Mouse (Mus musculus): ENCODE data around the gene Cwc22. TPM values are rescaled to one million over a fixed set of nuclear protein-coding genes. Genes with fewer than 3 reads are reported as not detected.

Gene Cwc22
- polyA plus RNA-seq, 1 experiment from 2014 or later: 14.9 TPM

DNA sequence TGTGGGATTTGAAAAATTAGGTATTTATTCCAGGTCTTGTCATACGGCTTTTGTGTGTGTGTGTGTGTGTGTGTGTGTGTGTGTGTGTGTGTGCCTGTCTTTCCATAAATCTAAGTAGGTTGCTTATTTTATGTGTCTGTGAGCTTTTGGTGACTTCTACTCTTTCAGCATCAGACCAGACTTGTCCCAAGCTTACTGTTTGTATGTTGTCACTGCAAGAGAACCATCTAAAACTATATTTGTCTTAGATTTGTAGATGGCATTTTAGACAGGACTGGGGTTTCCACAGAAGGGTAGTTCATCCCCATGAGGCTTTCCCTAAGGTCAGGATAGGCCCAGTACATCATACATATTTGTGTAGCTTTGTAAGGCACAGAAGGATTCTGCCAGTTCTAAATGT is 13.2 kb upstream of the Cwc22 start:
- H3K36me3 ChIP-seq (ENCODE audit: insufficient read depth, low read length): no peaks in the 10 kb centered on the region
- no peak for TF ChIP-seq CTCF (IDR thresholded peaks at IDR 0.05)
- TF ChIP-seq EP300 (IDR thresholded peaks at IDR 0.05): no peak
- WGBS: 58% methylated on average over 1 of the region's 1 CpGs
- no peak overlapping the region for H3K4me3 ChIP-seq (ENCODE audit: low read depth, low read length)
- no peak for DNase-seq (ENCODE audit: low spot score)
- H3K4me1 ChIP-seq (ENCODE audit: insufficient read depth, low read depth, low read length): no peaks in the 10 kb centered on the region
- H3K9me3 ChIP-seq (ENCODE audit: low read length): no peaks in the 10 kb centered on the region
- no peak overlapping the region for H3K9ac ChIP-seq (replicated peaks; ENCODE audit: low read depth)
- H3K27ac ChIP-seq (ENCODE audit: low read length): no peak overlapping the region
- no peak for ATAC-seq
- H3K27me3 ChIP-seq (replicated peaks; ENCODE audit: insufficient read depth, low read length): no peaks in the 10 kb centered on the region
- no peak overlapping the region for H3K4me2 ChIP-seq (replicated peaks; ENCODE audit: low read depth, low read length)

DNA sequence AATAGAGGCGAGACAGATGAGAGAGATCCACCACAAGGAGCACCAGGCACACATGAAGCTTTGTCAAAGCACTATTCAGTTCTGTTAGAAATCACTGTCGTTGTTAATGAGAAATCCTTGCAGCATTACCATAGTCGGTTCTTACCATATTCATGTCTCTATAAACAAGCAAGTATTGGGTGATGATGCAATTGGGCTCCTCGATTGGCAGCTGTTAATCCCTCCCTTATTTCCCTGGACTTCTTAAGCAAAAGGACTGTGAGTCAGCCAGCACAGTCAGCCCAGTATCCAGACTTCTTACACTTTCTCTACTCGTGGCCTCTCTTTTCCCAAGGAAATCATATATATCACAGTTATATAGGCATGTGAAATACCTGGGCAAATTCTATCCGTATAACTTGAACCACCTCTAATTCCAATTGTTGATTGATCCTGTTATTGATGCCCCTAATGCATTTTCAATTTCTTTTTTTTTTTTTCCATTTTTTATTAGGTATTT is 5.3 kb upstream of the Cwc22 start:
- ATAC-seq: no peak
- 80% methylated on average over 6 of the region's 6 CpGs for WGBS
- TF ChIP-seq CTCF (IDR thresholded peaks at IDR 0.05) (no peak), EP300 (IDR thresholded peaks at IDR 0.05) (no peak)

DNA sequence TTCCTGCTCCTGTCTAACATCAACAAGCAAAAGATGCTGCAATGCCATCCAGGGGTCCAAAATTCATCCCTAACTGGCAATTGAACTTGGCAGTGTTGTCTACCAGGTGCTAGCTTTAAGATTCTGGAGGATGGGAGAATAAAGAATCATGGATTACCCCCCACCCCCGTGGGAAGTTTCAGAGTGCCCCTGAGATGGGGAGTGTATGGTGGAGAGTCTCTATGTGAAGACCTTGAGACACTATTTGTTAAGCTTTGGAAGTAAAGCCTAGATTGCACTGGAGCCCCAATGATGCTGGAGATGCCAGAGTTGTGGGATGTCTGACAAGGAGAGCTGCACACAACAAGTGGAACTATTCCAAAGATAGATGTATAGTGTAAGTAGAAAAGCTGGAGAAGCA is 3.9 kb upstream of the Cwc22 start:
- Histone ChIP-seq H3K36me3 (ENCODE audit: insufficient read depth, low read length) (no peaks in the 10 kb centered on the region), H3K4me3 (ENCODE audit: low read depth, low read length) (no peak overlapping the region), H3K9ac (replicated peaks; ENCODE audit: low read depth) (no peak overlapping the region), H3K27me3 (replicated peaks; ENCODE audit: insufficient read depth, low read length) (no peaks in the 10 kb centered on the region), H3K4me1 (ENCODE audit: insufficient read depth, low read depth, low read length) (peaks cover 4% of the 10 kb centered on the region; the same call in 1 of the 2 replicates), H3K27ac (ENCODE audit: low read length) (no peak overlapping the region), H3K4me2 (replicated peaks; ENCODE audit: low read depth, low read length) (no peak overlapping the region), H3K9me3 (ENCODE audit: low read length) (no peaks in the 10 kb centered on the region)
- no peak for TF ChIP-seq CTCF (IDR thresholded peaks at IDR 0.05)
- no peak for TF ChIP-seq EP300 (IDR thresholded peaks at IDR 0.05)
- no peak for ATAC-seq
- WGBS: 44% methylated on average over 1 of the region's 1 CpGs
- no peak for DNase-seq (ENCODE audit: low spot score)

More for the DNA sequence above, 5.3 kb upstream of the Cwc22 start:
- H3K27ac ChIP-seq (ENCODE audit: low read length): no peak overlapping the region
- no peaks in the 10 kb centered on the region for H3K27me3 ChIP-seq (replicated peaks; ENCODE audit: insufficient read depth, low read length)
- no peaks in the 10 kb centered on the region for H3K9me3 ChIP-seq (ENCODE audit: low read length)
- no peak overlapping the region for H3K9ac ChIP-seq (replicated peaks; ENCODE audit: low read depth)
- DNase-seq (ENCODE audit: low spot score): no peak
- no peaks in the 10 kb centered on the region for H3K36me3 ChIP-seq (ENCODE audit: insufficient read depth, low read length)
- H3K4me1 ChIP-seq (ENCODE audit: insufficient read depth, low read depth, low read length): no peaks in the 10 kb centered on the region
- H3K4me2 ChIP-seq (replicated peaks; ENCODE audit: low read depth, low read length): no peak overlapping the region
- no peak overlapping the region for H3K4me3 ChIP-seq (ENCODE audit: low read depth, low read length)

DNA sequence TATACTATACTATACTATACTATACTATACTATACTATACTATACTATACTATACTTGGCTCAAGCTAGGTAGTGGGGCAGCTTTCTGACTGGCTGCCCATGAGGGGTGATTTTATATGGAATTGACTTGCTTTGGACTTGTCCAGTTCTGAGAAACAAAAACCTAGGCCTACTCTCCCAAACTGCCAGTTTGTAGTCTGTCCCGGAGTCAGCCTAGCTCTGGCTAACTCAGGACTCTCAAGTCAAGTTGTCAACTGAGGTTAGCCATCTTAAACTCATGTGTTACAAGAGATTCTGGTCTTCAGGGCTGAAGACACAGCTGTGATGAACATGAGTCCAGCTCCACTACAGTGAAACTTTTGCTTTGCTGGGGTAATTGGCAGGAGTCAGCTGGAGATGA is 3.3 kb upstream of the Cwc22 start:
- Histone ChIP-seq H3K4me1 (ENCODE audit: insufficient read depth, low read depth, low read length) (peaks cover 4% of the 10 kb centered on the region; the same call in 1 of the 2 replicates), H3K36me3 (ENCODE audit: insufficient read depth, low read length) (no peaks in the 10 kb centered on the region), H3K27me3 (replicated peaks; ENCODE audit: insufficient read depth, low read length) (no peaks in the 10 kb centered on the region), H3K9ac (replicated peaks; ENCODE audit: low read depth) (no peak overlapping the region), H3K4me3 (ENCODE audit: low read depth, low read length) (no peak overlapping the region), H3K27ac (ENCODE audit: low read length) (no peak overlapping the region), H3K4me2 (replicated peaks; ENCODE audit: low read depth, low read length) (no peak overlapping the region), H3K9me3 (ENCODE audit: low read length) (no peaks in the 10 kb centered on the region)
- ATAC-seq (no peak), DNase-seq (ENCODE audit: low spot score) (no peak)
- TF ChIP-seq CTCF (IDR thresholded peaks at IDR 0.05) (no peak), EP300 (IDR thresholded peaks at IDR 0.05) (no peak)
- WGBS: 81% methylated on average over 1 of the region's 1 CpGs

DNA sequence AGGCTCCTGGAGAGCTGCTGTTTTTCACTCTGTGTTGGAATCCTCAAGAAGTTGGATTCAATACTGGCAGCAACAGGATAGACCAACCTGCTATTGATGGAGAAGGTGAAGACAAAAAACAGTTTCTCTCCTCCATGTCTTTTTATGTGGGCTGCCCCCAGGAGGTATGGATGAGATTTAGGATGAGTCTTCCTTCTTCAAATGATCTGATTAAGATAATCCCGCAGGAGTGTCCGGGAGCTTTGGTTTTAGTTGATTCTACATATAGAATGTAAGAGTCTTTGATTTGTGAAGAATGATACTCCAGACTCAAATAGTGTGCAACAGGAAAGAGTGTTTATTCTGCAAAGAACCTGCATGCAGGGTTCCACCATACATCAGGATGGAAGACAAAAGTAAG is 2.7 kb upstream of the Cwc22 start:
- no peaks in the 10 kb centered on the region for H3K9me3 ChIP-seq (ENCODE audit: low read length)
- H3K36me3 ChIP-seq (ENCODE audit: insufficient read depth, low read length): no peaks in the 10 kb centered on the region
- 91% methylated on average over 2 of the region's 2 CpGs for WGBS
- no peak overlapping the region for H3K27ac ChIP-seq (ENCODE audit: low read length)
- no peak overlapping the region for H3K9ac ChIP-seq (replicated peaks; ENCODE audit: low read depth)
- no peak overlapping the region for H3K4me2 ChIP-seq (replicated peaks; ENCODE audit: low read depth, low read length)
- ATAC-seq: no peak
- H3K27me3 ChIP-seq (replicated peaks; ENCODE audit: insufficient read depth, low read length): no peaks in the 10 kb centered on the region
- H3K4me3 ChIP-seq (ENCODE audit: low read depth, low read length): no peak overlapping the region
- no peak for TF ChIP-seq CTCF (IDR thresholded peaks at IDR 0.05)
- DNase-seq (ENCODE audit: low spot score): no peak
- H3K4me1 ChIP-seq (ENCODE audit: insufficient read depth, low read depth, low read length): peaks cover 4% of the 10 kb centered on the region; the same call in 1 of the 2 replicates

DNA sequence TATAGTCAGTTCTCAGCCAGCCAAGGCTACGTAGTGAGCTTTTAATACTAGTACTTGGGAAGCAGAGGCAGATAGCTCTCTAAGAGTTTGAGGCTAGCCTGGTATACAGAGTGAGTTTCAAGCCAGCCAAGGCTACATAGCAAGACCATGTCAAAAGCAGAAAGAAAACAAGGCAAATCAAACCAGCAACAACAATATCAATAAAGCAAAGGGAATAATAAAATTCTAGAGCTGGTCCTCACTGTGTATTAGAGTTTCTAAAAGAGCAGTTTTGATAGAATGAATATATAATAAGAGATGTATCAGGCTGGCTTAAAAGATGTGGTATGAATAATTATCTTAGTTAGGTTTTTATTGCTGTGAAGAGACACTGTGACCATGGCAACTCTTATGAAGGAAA is 2.0 kb upstream of the Cwc22 start:
- ATAC-seq (no peak), DNase-seq (ENCODE audit: low spot score) (no peak)
- TF ChIP-seq CTCF (IDR thresholded peaks at IDR 0.05) (no peak), EP300 (IDR thresholded peaks at IDR 0.05) (no peak)
- Histone ChIP-seq H3K27me3 (replicated peaks; ENCODE audit: insufficient read depth, low read length) (no peaks in the 10 kb centered on the region), H3K4me2 (replicated peaks; ENCODE audit: low read depth, low read length) (no peak overlapping the region), H3K36me3 (ENCODE audit: insufficient read depth, low read length) (no peaks in the 10 kb centered on the region), H3K9ac (replicated peaks; ENCODE audit: low read depth) (no peak overlapping the region), H3K4me1 (ENCODE audit: insufficient read depth, low read depth, low read length) (peaks cover 4% of the 10 kb centered on the region; the same call in 1 of the 2 replicates), H3K9me3 (ENCODE audit: low read length) (no peaks in the 10 kb centered on the region), H3K4me3 (ENCODE audit: low read depth, low read length) (no peak overlapping the region), H3K27ac (ENCODE audit: low read length) (no peak overlapping the region)
- WGBS: 79% methylated on average over 1 of the region's 1 CpGs

All from lung, postnatal 0 days (tissue).